Mouse (Mus musculus) adrenal gland, postnatal 36 days (tissue): Measurements from ENCODE around the gene Nxpe3. TPM values are rescaled to one million over a fixed set of nuclear protein-coding genes. Genes with fewer than 3 reads are reported as not detected.
"Not testable (repeated sequence)": the region's sequence is repeated elsewhere in the genome, so short reads cannot be mapped to it uniquely, and the experiment has no call there.

ENCODE experiments used
- DNase-seq, 2 experiments: peaks; one replicate each; pipeline ENCODE4 v3.0.0; 2021; ENCODE audit warnings: mixed read lengths in 1 of 2
- total RNA-seq, 2 experiments: library from RNA; stranded (reverse); gene quantifications; 2 replicates each; pipeline ENCODE4 v1.2.3; 2021

The Nxpe3 gene
- total RNA-seq, 2 experiments from 2014 or later: 0.83 to 1.5 TPM

GRCm38 (mm10) chr16:55890346-55891136 is 4.5 kb downstream of the Nxpe3 start:
- no peak for DNase-seq

- DNase-seq: no peak
Observed at GRCm38 (mm10) chr16:55889451-55889850, 5.6 kb downstream of the Nxpe3 start.

- no peak for DNase-seq
Observed at GRCm38 (mm10) chr16:55888584-55888960, 6.5 kb downstream of the Nxpe3 start.

GRCm38 (mm10) chr16:55887814-55888583 is 7.1 kb downstream of the Nxpe3 start:
- peak in 1 of 2 experiments; percentile 13 for DNase-seq

- no peak for DNase-seq
Observed at GRCm38 (mm10) chr16:55884246-55884645, 10.8 kb downstream of the Nxpe3 start.

- no peak for DNase-seq
Observed at GRCm38 (mm10) chr16:55876025-55876424, 19.1 kb downstream of the Nxpe3 start.

- no peak for DNase-seq
Observed at GRCm38 (mm10) chr16:55863832-55864231, 31.3 kb downstream of the Nxpe3 start.

GRCm38 (mm10) chr16:55863149-55863815 is 31.8 kb downstream of the Nxpe3 start:
- peak; percentile 75 to 76 for DNase-seq

GRCm38 (mm10) chr16:55861104-55861503 is 34.0 kb downstream of the Nxpe3 start:
- no peak for DNase-seq

GRCm38 (mm10) chr16:55859421-55859820 is 35.7 kb downstream of the Nxpe3 start:
- DNase-seq: not testable (repeated sequence)

- peak; percentile 77 to 83 for DNase-seq
Observed at GRCm38 (mm10) chr16:55858465-55858864, 36.6 kb downstream of the Nxpe3 start.

GRCm38 (mm10) chr16:55852943-55853727 is 42.0 kb downstream of the Nxpe3 start:
- peak; percentile 76 to 84 for DNase-seq

- no peak for DNase-seq
Observed at GRCm38 (mm10) chr16:55852515-55852914, 42.6 kb downstream of the Nxpe3 start.

- DNase-seq: no peak
Observed at GRCm38 (mm10) chr16:55850485-55850884, 44.6 kb downstream of the Nxpe3 start.

GRCm38 (mm10) chr16:55847679-55848078 is 47.4 kb downstream of the Nxpe3 start:
- DNase-seq: no peak

- no peak for DNase-seq
Observed at GRCm38 (mm10) chr16:55844847-55845246, 50.2 kb downstream of the Nxpe3 start.

GRCm38 (mm10) chr16:55843919-55844318 is 51.2 kb downstream of the Nxpe3 start:
- no peak for DNase-seq

GRCm38 (mm10) chr16:55843134-55843533 is 52.0 kb downstream of the Nxpe3 start:
- DNase-seq: no peak

GRCm38 (mm10) chr16:55841506-55841905 is 53.6 kb downstream of the Nxpe3 start:
- no peak for DNase-seq

- DNase-seq: peak; percentile 92 to 94
Observed at GRCm38 (mm10) chr16:55838510-55839474, 56.3 kb downstream of the Nxpe3 start, which contains the start of gene Nfkbiz. Gene Nfkbiz, minus strand, starts transcription at chr16:55838899.

GRCm38 (mm10) chr16:55838129-55838509 is 57.0 kb downstream of the Nxpe3 start:
- no peak for DNase-seq
